Mouse (Mus musculus): Measurements from ENCODE around the gene Bcl2. TPM values are rescaled to one million over a fixed set of nuclear protein-coding genes. Genes with fewer than 3 reads are reported as not detected.
A peak's percentile ranks its signal among the peaks of the same experiment; 100 is the strongest.
"Not testable (repeated sequence)": the region's sequence is repeated elsewhere in the genome, so short reads cannot be mapped to it uniquely, and the experiment has no call there.

Bcl2 gene
- 1 to 10 TPM; 3.4 to 3.6 TPM for total RNA-seq (2021)
- long read RNA-seq, experiment 1, full-length matches to known transcripts, result 4 of 5 reads
- long read RNA-seq, experiment 1, partial matches to known transcripts, result 0 of 5 reads
- long read RNA-seq, experiment 1, other reads (novel, unspliced or antisense), result 1 of 5 reads
- long read RNA-seq, experiment 2, full-length matches to known transcripts, result 3 of 3 reads
- long read RNA-seq, experiment 2, partial matches to known transcripts, result 0 of 3 reads
- long read RNA-seq, experiment 2, other reads (novel, unspliced or antisense), result 0 of 3 reads

GRCm38 (mm10) chr1:106713621-106714529 is at the start of gene Bcl2:
Gene Bcl2, minus strand, starts transcription at chr1:106714274.
- intact Hi-C loops (cut with DNase I; ENCODE audit: low total_unique reads), result no loop called here

GRCm38 (mm10) chr1:106760750-106761149 is 46.7 kb upstream of the Bcl2 start:
- DNase-seq, result no peak
- intact Hi-C loops (cut with DNase I; ENCODE audit: low total_unique reads), result loop anchor here (5.0 kb wide), 1 partner anchor 37 kb away; the partner anchor contains the start of gene Vps4b

More at GRCm38 (mm10) chr1:106713621-106714529, at the start of gene Bcl2:
- DNase-seq, result peak; percentile 78

GRCm38 (mm10) chr1:106759572-106760435 is 45.7 kb upstream of the Bcl2 start, which contains the start of gene Kdsr:
Gene Kdsr, minus strand, starts transcription at chr1:106759727.
- peak; percentile 98 for DNase-seq
- intact Hi-C loops (cut with DNase I; ENCODE audit: low total_unique reads), result loop anchor here (5.0 kb wide), 1 partner anchor 37 kb away; the partner anchor contains the start of gene Vps4b

- peak; percentile 17 for DNase-seq
- intact Hi-C loops (cut with DNase I; ENCODE audit: low total_unique reads), result no loop called here
Measured at GRCm38 (mm10) chr1:106758734-106759571, 44.9 kb upstream of the Bcl2 start.

GRCm38 (mm10) chr1:106756633-106757032 is 42.6 kb upstream of the Bcl2 start:
- DNase-seq, result no peak
- intact Hi-C loops (cut with DNase I; ENCODE audit: low total_unique reads), result no loop called here

GRCm38 (mm10) chr1:106752013-106752412 is 37.9 kb upstream of the Bcl2 start:
- no peak for DNase-seq
- intact Hi-C loops (cut with DNase I; ENCODE audit: low total_unique reads), result no loop called here

- DNase-seq, result no peak
- intact Hi-C loops (cut with DNase I; ENCODE audit: low total_unique reads), result no loop called here
Measured at GRCm38 (mm10) chr1:106750656-106751055, 36.6 kb upstream of the Bcl2 start.

- intact Hi-C loops (cut with DNase I; ENCODE audit: low total_unique reads), result no loop called here
- no peak for DNase-seq
Measured at GRCm38 (mm10) chr1:106748555-106749315, 34.7 kb upstream of the Bcl2 start.

- no peak for DNase-seq
- intact Hi-C loops (cut with DNase I; ENCODE audit: low total_unique reads), result no loop called here
Measured at GRCm38 (mm10) chr1:106742980-106743379, 28.9 kb upstream of the Bcl2 start.

- DNase-seq, result no peak
- intact Hi-C loops (cut with DNase I; ENCODE audit: low total_unique reads), result no loop called here
Measured at GRCm38 (mm10) chr1:106740735-106741134, 26.7 kb upstream of the Bcl2 start.

GRCm38 (mm10) chr1:106739810-106740209 is 25.7 kb upstream of the Bcl2 start:
- intact Hi-C loops (cut with DNase I; ENCODE audit: low total_unique reads), result no loop called here
- DNase-seq, result no peak

GRCm38 (mm10) chr1:106738092-106738491 is 24.0 kb upstream of the Bcl2 start:
- DNase-seq, result no peak
- intact Hi-C loops (cut with DNase I; ENCODE audit: low total_unique reads), result no loop called here

- DNase-seq, result no peak
- intact Hi-C loops (cut with DNase I; ENCODE audit: low total_unique reads), result no loop called here
Measured at GRCm38 (mm10) chr1:106736211-106736610, 22.1 kb upstream of the Bcl2 start.

- intact Hi-C loops (cut with DNase I; ENCODE audit: low total_unique reads), result no loop called here
- DNase-seq, result no peak
Measured at GRCm38 (mm10) chr1:106735586-106735985, 21.5 kb upstream of the Bcl2 start.

GRCm38 (mm10) chr1:106722061-106722460 is 8.0 kb upstream of the Bcl2 start:
- intact Hi-C loops (cut with DNase I; ENCODE audit: low total_unique reads), result no loop called here

GRCm38 (mm10) chr1:106717736-106718135 is 3.7 kb upstream of the Bcl2 start:
- not testable (repeated sequence) for DNase-seq

More at GRCm38 (mm10) chr1:106722061-106722460, 8.0 kb upstream of the Bcl2 start:
- no peak for DNase-seq

GRCm38 (mm10) chr1:106717071-106717601 is 3.1 kb upstream of the Bcl2 start:
- intact Hi-C loops (cut with DNase I; ENCODE audit: low total_unique reads), result loop anchor here (5.0 kb wide), 2 partner anchors 170 to 295 kb away; no protein-coding TSS in a partner anchor
- peak; percentile 74 for DNase-seq

More at GRCm38 (mm10) chr1:106717736-106718135, 3.7 kb upstream of the Bcl2 start:
- intact Hi-C loops (cut with DNase I; ENCODE audit: low total_unique reads), result loop anchor here (5.0 kb wide), 2 partner anchors 170 to 295 kb away; no protein-coding TSS in a partner anchor

Measured in gastrocnemius, postnatal 14 days (tissue).